Mouse (Mus musculus) CD4-positive helper T cell, adult 2 months (primary cell): Measurements from ENCODE around the gene Ccdc57.

Source experiments
- DNase-seq: peaks from one replicate; pipeline ENCODE4 v3.0.0-alpha.2; 2012; ENCODE audit warnings: low read depth, missing footprints, low spot score

Gene Ccdc57

DNA sequence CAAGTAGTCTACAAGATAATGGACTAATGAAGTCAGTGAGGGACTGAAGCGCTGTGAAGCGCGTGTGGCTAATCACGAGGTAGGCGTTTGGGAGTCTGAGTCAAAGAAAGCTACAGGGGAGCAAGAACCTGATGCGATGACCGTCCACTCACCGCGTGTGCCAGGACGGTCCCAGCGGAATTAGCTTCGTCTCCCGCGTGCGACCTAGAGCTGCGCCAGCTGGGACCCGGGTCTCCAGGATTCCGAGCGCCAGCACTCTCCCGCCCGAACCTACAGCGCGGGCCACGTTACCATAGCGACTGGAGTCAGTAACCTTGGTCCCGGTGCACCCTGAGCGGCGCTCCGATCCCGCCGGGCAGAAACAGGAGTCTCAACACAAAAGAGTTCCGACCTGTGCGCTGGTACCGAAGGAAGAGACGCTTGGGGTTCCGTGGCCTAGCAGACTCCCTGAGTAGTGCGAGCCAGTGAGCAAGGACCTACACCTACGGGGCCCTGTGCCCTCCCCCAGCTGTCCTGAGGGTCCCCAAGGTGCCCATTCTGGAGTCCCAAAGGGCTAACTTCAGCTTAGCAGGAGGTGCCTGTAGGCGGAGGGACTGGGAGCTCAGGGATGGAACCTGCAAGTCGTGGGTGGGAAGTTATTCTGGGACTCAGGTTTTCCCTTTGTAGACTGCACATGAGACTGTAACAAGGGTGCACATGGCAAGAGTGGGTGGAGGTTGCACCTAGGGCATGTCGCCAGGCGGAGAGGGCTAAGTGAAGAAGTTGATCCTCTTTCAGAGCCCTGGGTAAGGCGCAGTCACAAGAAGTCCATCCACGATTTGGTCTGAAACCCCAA lies at the start of gene Ccdc57:
TSS of gene Ccdc57 (minus strand) at position 309 of the 835 bp plus-strand sequence.
- peak; percentile 89 for DNase-seq

DNA sequence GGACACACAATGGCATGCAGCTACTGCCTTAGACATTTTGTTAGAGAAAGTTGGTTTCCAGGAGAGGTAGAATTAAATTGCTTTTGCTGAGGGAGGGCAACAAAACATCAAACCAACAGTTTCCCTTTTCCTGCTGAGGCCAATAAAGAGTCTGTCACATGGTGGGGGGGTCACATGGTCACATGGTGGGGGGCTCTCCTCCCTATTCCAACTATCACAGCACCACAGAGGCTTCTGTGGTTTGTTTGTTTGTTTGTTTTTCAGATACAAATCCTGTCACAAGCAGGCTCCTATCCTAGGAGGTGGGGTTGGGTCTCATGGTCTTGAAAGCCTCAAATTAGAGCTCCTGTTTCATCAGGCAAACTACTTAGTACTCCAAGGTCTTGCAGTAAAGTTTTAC lies 49.8 kb upstream of the Ccdc57 start:
- DNase-seq = no peak

DNA sequence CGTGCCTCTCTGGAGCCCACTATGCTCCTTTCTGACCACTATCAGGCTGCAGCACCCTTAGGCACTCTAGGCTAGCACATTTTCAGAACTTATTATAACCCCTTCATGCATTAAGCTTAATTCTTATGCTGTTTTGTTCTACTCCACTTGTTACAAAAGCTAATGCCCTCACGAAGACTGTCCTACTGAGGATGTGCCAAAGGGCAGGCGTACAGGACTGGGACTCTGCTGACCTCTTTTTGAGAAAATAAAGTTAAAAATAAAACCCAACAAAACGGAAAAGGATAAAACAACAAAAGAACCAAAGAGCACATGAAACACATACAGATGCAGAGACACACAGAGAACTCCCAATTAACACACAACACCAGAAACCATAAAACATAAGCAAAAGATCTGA lies 49.0 kb upstream of the Ccdc57 start:
- no peak for DNase-seq

DNA sequence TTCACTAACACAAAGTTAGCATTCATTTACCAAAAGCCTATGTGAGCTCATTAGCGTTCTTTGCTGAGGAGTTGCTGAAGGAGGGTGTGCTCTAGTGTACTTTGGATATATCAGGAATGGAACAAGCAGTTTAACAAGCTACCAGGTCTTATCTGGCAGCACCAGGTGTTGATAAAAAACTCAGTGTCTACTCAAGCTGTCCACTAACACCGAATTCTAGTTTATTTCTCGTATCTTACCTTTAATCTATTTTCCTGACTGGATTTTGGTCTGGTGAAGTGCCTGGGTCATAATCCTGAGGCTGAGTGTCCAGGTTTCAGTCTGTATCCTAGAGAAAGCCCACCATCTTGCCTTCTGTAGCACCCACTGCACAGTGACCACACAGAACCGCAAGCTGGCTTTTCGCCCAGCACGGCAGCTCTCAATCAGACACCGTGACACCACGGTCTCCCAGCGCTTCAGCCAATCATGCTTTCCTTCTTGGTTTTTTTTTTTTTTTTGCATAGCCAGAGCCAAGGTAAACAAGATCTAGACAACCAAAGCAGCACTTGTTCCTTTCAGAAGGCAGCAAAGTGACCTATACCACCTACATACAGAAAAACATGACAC lies 47.9 kb upstream of the Ccdc57 start:
- DNase-seq = no peak

DNA sequence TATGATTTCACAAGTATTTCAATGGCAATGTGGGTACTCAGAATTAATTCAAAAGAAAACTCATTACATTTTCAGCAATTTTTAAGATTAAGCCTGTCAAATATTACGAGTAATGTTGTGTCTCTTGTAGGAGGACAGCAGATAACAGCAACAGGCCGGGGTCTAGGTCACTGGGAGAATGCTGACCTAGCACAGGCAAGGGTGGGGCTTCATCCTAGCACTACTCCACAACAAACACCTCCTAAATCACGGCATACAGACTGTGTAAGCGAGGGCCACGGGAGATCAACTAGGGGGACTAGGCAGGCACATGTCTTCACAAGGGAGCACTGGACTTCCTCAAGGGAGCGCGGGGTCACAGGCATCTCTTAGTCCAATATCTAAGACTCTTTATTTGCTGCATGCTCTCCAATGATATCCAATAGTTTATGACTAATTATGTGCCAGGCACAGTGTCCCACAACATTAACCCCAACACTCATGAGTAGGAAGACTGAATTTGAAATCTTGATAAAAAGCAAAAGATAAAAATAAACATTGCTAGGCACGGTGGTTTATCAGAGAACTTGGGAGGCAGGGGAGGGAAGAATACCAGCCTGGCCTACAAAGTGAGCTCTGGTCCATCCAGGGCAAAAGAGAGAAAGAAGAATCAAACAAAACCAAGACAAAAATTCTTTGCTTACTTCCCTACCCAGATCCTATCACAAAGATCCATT lies 47.2 kb upstream of the Ccdc57 start:
- DNase-seq = no peak

DNA sequence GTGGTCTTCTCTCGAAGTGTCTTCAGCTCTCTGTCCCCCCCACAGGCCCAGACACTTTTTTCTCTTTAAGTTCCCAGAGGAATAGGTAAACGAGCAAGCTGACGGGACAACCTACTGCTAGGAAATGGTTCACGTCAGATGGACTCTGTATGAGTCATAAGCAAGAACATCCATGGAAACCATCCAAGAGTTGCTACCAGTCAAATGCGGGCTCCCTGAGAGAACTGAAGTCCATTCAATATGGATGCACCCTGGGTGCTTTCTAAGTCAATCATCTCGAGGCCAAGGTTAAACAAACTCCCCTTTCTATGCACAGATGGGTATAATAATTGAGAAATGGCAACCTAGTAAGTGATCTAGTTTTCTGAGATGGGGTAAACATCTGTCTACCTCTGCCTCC lies 40.6 kb upstream of the Ccdc57 start:
- no peak for DNase-seq

DNA sequence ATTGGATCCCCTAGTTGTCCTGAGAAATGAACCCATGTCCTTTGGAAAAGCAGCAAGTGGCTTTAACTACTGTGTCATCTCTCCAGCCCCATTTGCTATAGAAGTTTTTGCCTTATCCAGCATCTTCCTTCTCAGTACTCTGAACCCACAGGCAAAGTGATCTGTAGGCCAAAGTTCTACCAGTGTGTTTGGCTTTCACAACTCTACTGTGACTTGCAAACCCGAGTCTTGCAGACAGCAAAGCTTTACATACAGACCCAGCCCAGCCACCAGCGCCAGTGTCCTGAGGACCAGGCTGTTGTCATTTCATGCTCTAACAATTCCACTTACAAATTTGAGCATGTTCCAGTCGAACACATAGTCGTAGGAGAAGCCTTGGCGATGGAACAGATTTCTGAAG lies 38.6 kb upstream of the Ccdc57 start:
- no peak for DNase-seq

DNA sequence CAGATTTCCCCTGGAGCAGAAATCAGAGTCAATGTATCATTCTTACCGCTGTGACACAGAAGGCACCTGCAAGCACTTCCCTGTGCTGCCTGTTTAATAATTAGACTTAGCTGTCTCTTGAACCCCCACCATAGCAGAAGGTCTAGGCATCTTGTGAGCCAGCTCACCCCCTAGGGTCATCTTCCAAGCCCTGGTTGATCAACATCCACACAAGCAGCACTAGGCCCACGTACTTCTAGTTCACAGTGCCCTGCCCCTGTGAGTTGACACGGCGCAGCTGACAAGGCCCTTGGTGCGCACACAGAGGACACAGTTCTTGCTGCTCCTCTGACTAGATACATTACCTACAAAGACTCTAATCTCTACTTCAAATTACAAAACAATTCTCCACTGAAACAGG lies 37.1 kb upstream of the Ccdc57 start:
- no peak for DNase-seq

DNA sequence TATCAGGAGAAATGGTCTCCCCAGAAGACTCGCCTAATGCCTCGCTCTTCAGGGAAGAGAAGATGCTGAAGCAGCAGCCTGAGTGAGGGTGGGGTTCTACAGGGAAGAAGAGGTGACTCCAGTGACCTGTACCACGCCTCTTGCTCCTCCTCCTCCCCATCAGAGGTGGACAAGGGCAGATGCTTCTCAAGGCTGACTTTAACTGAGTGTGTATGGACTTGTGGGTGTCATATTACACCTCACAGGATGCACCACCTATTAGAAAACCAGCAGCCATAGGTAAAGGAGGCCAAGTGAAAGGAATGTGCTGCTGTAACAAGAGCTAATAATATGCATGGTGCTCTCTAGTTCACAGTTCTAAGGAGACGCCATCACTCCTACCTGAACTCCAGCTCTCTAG lies 32.9 kb upstream of the Ccdc57 start:
- no peak for DNase-seq

- DNase-seq = no peak
Observed at GRCm38 (mm10) chr11:120964195-120965157, 31.8 kb upstream of the Ccdc57 start.

- DNase-seq = no peak
Observed at GRCm38 (mm10) chr11:120962909-120963308, 30.2 kb upstream of the Ccdc57 start.

DNA sequence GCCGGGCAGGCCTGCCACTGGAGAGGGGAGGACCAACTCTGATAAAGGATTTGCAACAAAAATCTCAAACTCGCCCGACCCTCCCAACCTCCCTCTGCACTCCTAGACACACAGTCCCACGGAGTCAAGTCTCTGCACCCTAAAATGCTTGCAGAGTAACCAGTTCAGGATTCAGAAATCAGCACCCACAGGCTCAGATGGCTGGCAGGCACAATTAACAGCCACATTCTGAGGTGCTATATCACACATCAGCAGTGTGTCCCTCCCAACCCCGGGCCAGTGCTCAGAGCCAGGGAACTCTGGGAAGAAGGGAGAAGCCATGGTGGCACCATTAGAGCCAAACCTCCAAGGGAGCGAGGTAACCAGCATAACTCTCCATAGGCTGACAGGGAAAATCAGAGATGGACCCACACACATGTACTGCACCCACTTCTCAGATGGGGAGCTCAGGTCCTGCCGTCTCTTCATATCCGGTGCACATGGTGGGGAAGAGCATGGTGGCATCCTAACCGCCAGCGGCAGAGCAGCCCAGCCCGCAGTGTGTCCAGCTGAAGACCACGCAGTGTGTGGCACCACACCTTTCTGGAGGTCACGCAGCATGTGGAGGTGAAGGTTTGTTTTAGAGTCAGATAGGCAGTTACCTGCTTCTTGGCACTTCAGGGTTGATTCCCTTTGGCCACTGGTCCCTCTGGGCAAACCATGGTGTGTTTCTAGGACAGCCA lies 29.5 kb upstream of the Ccdc57 start:
- DNase-seq = no peak

- no peak for DNase-seq
Observed at GRCm38 (mm10) chr11:120961594-120961993, 28.9 kb upstream of the Ccdc57 start.

GRCm38 (mm10) chr11:120960248-120960647 lies 27.6 kb upstream of the Ccdc57 start:
- no peak for DNase-seq

DNA sequence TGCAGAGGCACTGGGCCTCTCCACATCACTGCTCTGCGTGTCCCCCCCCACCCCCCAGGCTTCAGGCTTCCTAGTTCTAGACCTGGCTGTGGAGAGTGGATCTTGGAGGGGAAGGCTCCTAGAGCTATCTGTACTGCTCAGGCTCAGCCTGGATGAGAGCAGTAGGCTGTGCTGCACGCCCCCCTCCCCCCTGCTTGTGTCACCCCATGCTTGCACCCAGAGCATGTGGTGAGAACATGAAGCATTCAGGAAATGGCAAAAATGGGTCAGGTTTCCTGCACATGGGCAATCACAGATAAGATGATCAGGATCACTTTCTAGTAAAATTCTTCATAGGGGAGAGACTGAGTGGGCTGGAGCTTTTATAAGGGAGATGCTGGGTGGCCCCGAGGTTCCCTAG lies 26.9 kb upstream of the Ccdc57 start:
- no peak for DNase-seq

DNA sequence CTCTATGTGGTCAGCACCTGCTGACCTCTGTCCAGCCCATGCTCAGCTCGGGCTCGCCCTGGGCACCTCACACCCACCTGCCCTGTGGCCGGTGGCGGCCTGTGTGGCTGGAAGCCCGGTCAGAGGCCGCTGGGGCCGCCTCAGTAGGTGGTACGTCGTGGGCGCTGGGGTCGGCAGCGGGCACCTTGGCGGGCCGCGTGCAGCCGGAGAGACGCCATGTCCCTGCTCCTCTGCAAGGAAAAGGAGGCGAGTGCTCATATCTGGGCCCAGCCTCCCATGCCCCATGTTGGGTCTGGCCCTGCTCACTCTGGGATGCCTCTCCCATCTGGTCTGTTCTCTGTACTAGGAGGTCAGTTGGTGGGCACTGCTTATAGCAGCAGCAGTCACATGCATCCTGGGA lies 26.4 kb upstream of the Ccdc57 start:
- no peak for DNase-seq

DNA sequence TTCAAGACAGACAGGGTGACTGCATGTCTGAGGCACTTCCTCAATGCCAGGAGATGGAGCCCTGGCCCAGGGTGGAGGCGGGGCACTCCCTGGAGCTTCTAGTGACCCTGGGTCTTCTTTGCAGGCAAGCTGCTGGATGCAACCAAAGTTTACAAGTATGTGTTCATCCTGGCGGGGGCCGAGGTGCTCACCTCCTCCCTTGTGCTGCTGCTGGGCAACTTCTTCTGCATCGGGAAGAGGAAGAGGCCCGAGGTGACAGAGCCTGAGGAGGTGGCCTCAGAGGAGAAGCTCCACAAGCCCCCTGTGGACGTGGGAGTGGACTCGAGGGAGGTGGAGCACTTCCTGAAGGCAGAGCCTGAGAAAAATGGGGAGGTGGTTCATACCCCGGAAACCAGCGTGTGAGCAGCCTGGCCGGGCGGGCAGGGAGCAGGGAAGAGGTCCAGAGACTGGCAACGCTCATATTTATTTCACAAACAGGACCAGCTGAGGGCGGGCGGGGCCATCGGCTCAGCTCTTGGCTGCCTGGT lies 25.1 kb upstream of the Ccdc57 start:
- DNase-seq = no peak

DNA sequence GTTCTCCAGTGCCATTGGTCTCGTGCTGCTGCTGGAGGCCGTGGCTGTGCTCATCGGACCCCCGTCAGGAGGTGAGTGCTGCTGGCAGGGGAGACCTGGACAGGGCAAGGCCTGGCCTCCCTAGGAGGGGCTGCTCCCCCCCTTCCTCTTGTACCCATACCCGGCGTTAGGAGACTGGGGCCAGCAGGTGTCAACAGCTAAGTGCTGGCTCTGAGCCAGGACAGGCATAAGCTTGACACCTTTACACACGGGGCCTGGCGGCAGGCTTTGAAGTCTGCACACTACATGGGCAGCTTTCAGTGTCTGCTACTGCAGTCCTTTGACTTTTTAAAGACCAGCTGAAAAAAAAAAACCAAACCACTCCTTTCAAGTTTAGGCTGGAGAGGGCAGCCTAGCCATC lies 24.4 kb upstream of the Ccdc57 start:
- DNase-seq = no peak

- no peak for DNase-seq
Observed at GRCm38 (mm10) chr11:120955701-120956100, 23.0 kb upstream of the Ccdc57 start.

DNA sequence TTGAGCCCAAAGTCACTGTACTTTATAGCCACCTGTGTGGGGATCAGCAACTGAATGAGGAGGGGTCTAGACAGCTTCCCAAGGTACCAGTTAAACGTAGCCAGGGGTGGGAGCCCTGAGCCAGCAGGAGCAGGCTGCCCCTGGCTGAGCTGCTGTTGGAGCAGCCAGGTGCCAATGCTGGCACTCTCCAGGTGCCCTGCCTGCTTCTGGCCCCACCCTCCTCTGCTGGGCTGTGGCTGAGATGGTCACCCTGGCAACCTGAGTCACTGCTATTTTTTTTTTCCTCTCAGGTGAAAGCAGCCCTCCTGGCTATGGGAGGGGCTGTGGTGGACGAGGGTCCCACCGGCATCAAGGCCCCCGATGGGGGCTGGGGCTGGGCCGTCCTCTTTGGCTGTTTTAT lies 22.3 kb upstream of the Ccdc57 start:
- no peak for DNase-seq
